Mouse (Mus musculus): ENCODE data around the gene Map4k2.

DNA sequence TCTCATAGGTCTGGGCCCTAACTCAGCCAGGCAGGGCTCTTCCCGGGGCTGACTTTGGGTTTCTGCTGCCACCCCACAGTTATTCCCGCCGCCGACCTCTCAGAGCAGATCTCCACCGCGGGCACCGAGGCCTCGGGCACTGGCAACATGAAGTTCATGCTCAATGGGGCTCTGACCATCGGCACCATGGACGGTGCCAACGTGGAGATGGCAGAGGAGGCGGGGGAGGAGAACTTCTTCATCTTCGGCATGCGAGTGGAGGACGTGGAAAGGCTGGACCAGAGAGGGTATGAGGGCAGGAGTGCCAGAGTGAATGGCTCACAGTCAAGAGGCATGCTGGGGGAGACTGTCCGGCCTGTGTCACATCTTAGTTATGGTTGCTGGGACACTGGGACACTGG, 52.7 kb downstream of the Map4k2 start:
- TF ChIP-seq CTCF (IDR thresholded peaks at IDR 0.05; ENCODE audit: control insufficient read depth, insufficient read depth, insufficient read length) (no peak), MYOG (IDR thresholded peaks at IDR 0.05; ENCODE audit: control insufficient read depth, extremely low read depth, insufficient read length) (no peak)

Data from C2C12 (cell line).